Mouse (Mus musculus) ES-E14 (cell line): ENCODE results near the gene Dync1li1. TPM values are rescaled to one million over a fixed set of nuclear protein-coding genes. Genes with fewer than 3 reads are reported as not detected.
A peak's percentile ranks its signal among the peaks of the same experiment; 100 is the strongest.

Experiments used
- DNase-seq: peaks from one replicate; pipeline ENCODE4 v3.0.0-alpha.2; 2013; ENCODE audit warnings: low read depth, low spot score
- H3K27ac ChIP-seq: 2 replicates; pipeline ENCODE4 v1.5.1; 2012; ENCODE audit warnings: low read depth, mild to moderate bottlenecking, low read length, moderate library complexity, mixed read lengths; ENCODE audit not compliant: poor library complexity, insufficient read depth, severe bottlenecking
- H3K36me3 ChIP-seq: 2 replicates; pipeline ENCODE4 v1.6.1; 2012; ENCODE audit warnings: mild to moderate bottlenecking, low read length, moderate library complexity, mixed read lengths; ENCODE audit not compliant: control insufficient read depth, poor library complexity, insufficient read depth, severe bottlenecking
- H3K4me1 ChIP-seq, 2 experiments: fragments of 150-350 bp in 1 of 2; sonication (generic) in 1 of 2; 2 replicates each; pipeline ENCODE4 v1.6.1; 2012; ENCODE audit warnings: low read length in 2 of 2, mild to moderate bottlenecking in 1 of 2, mixed read lengths in 1 of 2; ENCODE audit not compliant: control insufficient read depth in 2 of 2, insufficient read depth in 2 of 2, poor library complexity in 1 of 2
- H3K4me3 ChIP-seq, 2 experiments: fragments of 150-350 bp in 1 of 2; sonication (generic) in 1 of 2; 2 replicates each; pipeline ENCODE4 v1.5.1; 2012; ENCODE audit warnings: low read length in 2 of 2, low read depth in 1 of 2, mild to moderate bottlenecking in 1 of 2, mixed read lengths in 1 of 2; ENCODE audit not compliant: insufficient read depth in 1 of 2, poor library complexity in 1 of 2, severe bottlenecking in 1 of 2
- H3K9ac ChIP-seq: 2 replicates; pipeline ENCODE4 v1.6.1; 2012; ENCODE audit warnings: low read depth, mild to moderate bottlenecking, low read length, mixed read lengths; ENCODE audit not compliant: poor library complexity, insufficient read depth, severe bottlenecking
- H3K9me3 ChIP-seq: fragments of 150-350 bp; sonication (generic); 2 replicates; pipeline ENCODE4 v1.6.1; 2012; ENCODE audit warnings: low read depth, mild to moderate bottlenecking, low read length; ENCODE audit not compliant: control insufficient read depth, insufficient read depth
- CHD2 ChIP-seq: IDR thresholded peaks from 2 replicates; pipeline ENCODE4 v1.6.1; 2014; ENCODE audit warnings: mild to moderate bottlenecking, low read depth, low read length, inconsistent platforms
- HCFC1 ChIP-seq: IDR thresholded peaks from 2 replicates; pipeline ENCODE4 v1.6.1; 2012; ENCODE audit warnings: low read length, inconsistent platforms, borderline replicate concordance; ENCODE audit not compliant: insufficient read depth
- MAFK ChIP-seq: IDR thresholded peaks from 2 replicates; pipeline ENCODE4 v1.6.1; 2014; ENCODE audit warnings: mild to moderate bottlenecking, low read depth, low read length, inconsistent platforms; ENCODE audit not compliant: insufficient read depth
- ZC3H11A ChIP-seq: IDR thresholded peaks from 2 replicates; pipeline ENCODE4 v1.6.1; 2012; ENCODE audit warnings: low read depth, mild to moderate bottlenecking, inconsistent platforms, low read length, borderline replicate concordance
- ZNF384 ChIP-seq: IDR thresholded peaks from 2 replicates; pipeline ENCODE4 v1.6.1; 2012; ENCODE audit warnings: low read depth, low read length, inconsistent platforms
- in situ Hi-C, 2 experiments: fragments of 600-800 bp; cut with MboI; formaldehyde crosslinking; loops; one replicate each; pipeline ENCODE4 v1.15.1; 2025; ENCODE audit warnings: low sequenced_read_pairs in 2 of 2, inconsistent platforms in 1 of 2; ENCODE audit not compliant: unreplicated experiment in 2 of 2
- total RNA-seq: library from RNA; depleted of rRNA; stranded (reverse); fragments of 300-350 nt; gene quantifications from 2 replicates; pipeline ENCODE4 v1.2.3, GENCODE M21; 2012

Dync1li1 gene
- total RNA-seq, 1 experiment, result 63.8 TPM

DNA sequence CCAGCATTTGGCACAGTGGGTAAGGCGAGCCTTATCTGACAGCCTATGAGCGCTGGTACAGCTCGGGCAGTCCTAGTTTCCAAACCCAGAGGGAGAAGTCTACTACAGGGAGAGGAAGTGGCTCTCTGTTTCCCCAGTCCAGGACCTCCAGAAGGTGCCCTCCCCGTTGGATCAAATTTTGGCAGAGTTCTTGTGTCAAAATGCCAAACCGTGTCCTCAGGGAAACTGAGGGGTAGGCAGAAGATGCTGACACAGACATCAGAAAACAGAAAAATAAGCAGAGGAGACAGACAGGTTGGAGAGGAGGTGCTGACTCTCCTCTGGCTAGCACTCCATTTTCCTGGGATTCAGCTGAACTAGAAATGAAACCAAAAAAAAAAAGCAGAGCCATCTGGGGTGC, 8.6 kb upstream of the Dync1li1 start:
- in situ Hi-C loops, result no loop called here
- Histone ChIP-seq H3K36me3 (no peaks in the 10 kb centered on the region), H3K4me3 (no peak overlapping the region), H3K9me3 (no peaks in the 10 kb centered on the region), H3K9ac (no peak overlapping the region), H3K27ac (no peak overlapping the region), H3K4me1 (no peaks in the 10 kb centered on the region)
- DNase-seq, result no peak
- TF ChIP-seq HCFC1, result no peak
- TF ChIP-seq CHD2, result no peak

GRCm38 (mm10) chr9:114680531-114680930, 8.1 kb upstream of the Dync1li1 start:
- H3K4me3 ChIP-seq, result no peak overlapping the region

DNA sequence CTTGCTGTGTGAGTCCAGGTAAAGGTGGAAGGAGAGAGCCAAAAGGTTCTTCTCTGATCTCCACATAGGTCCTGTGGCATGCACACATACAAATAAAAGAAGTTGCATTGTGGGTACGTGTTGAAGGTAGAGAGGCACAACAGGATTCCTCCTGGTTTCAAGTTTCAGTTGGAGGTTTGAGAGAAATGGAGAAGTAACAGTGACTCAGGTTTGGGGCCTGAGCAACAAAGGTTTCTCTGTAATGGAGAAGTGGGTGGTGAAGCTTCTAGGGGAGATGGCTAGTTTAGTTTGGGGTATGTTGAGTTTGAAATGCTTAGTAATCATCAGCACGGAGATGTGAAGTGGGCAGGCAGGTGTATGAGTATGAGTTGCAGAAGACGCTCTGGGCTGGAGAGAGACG, 6.4 kb upstream of the Dync1li1 start:
- no peaks in the 10 kb centered on the region for H3K9me3 ChIP-seq
- in situ Hi-C loops, result no loop called here

More at GRCm38 (mm10) chr9:114680531-114680930, 8.1 kb upstream of the Dync1li1 start:
- TF ChIP-seq ZC3H11A (no peak), CHD2 (no peak), ZNF384 (no peak), HCFC1 (no peak), MAFK (no peak)
- no peaks in the 10 kb centered on the region for H3K4me1 ChIP-seq
- no peak overlapping the region for H3K27ac ChIP-seq
- no peaks in the 10 kb centered on the region for H3K9me3 ChIP-seq
- no peaks in the 10 kb centered on the region for H3K36me3 ChIP-seq
- in situ Hi-C loops, result no loop called here
- no peak for DNase-seq
- H3K9ac ChIP-seq, result no peak overlapping the region

GRCm38 (mm10) chr9:114686245-114686644, 2.3 kb upstream of the Dync1li1 start:
- no peaks in the 10 kb centered on the region for H3K9me3 ChIP-seq
- in situ Hi-C loops, result no loop called here
- H3K36me3 ChIP-seq, result no peaks in the 10 kb centered on the region
- no peak for DNase-seq
- H3K27ac ChIP-seq, result no peak overlapping the region
- no peak overlapping the region for H3K9ac ChIP-seq
- no peak overlapping the region for H3K4me3 ChIP-seq
- TF ChIP-seq HCFC1, result no peak
- no peak for TF ChIP-seq CHD2
- TF ChIP-seq MAFK, result no peak
- no peak for TF ChIP-seq ZC3H11A
- TF ChIP-seq ZNF384, result no peak
- peaks cover 2 to 4% of the 10 kb centered on the region in 2 experiments; a peak in 3 of 4 replicates for H3K4me1 ChIP-seq

More for the DNA sequence above, 6.4 kb upstream of the Dync1li1 start:
- Histone ChIP-seq H3K27ac (no peak overlapping the region), H3K9ac (no peak overlapping the region), H3K4me1 (no peaks in the 10 kb centered on the region), H3K36me3 (no peaks in the 10 kb centered on the region), H3K4me3 (no peak overlapping the region)
- no peak for DNase-seq
- TF ChIP-seq ZNF384 (no peak), MAFK (no peak), ZC3H11A (no peak), HCFC1 (no peak), CHD2 (no peak)

- Histone ChIP-seq H3K36me3 (peaks cover 5% of the 10 kb centered on the region; the same call in 1 of the 2 replicates), H3K27ac (no peak overlapping the region), H3K4me1 (peaks cover 2 to 4% of the 10 kb centered on the region in 2 experiments; a peak in 3 of 4 replicates), H3K9ac (peak overlapping the region; percentile 78; the same call in 1 of the 2 replicates), H3K9me3 (no peaks in the 10 kb centered on the region), H3K4me3 (peak overlapping the region in 1 of 2 experiments; percentile 94; a peak in 2 of 4 replicates)
- in situ Hi-C loops, result no loop called here
- no peak for DNase-seq
- TF ChIP-seq CHD2, result no peak
- TF ChIP-seq HCFC1, result no peak
- TF ChIP-seq MAFK, result no peak
Measured at GRCm38 (mm10) chr9:114687639-114688038, 951 bp upstream of the Dync1li1 start.
